In genomic region chr3:90323119-90323518, GRCm38 (mm10) we compare ENCODE assay signal across 9 mouse cellular contexts. TPM values are rescaled to one million over a fixed set of nuclear protein-coding genes. Genes with fewer than 3 reads are reported as not detected.
DNase-seq lines count a peak whose midpoint lies in the region; ATAC-seq and TF ChIP-seq lines count a peak whose summit lies in the region.
"Had no signal": no experiment of that assay in that cellular context is flagged by ENCODE, and none has a peak within 500 bp of the region (broad histone marks: within the 10 kb centered on the region; RNA-seq: fewer than 3 reads in every experiment).

No protein-coding gene starts in this region.

- H3K27me3 ChIP-seq in hindbrain, embryonic 11.5 days (ENCODE audit: control insufficient read depth, insufficient read depth, low read length), result no peaks in the 10 kb centered on the region
- H3K27me3 ChIP-seq in hindbrain, embryonic 10.5 days (ENCODE audit: insufficient read depth, poor library complexity, severe bottlenecking), result no peaks in the 10 kb centered on the region
- no peaks in the 10 kb centered on the region for H3K27me3 ChIP-seq in embryonic facial prominence, embryonic 12.5 days
- H3K27me3 ChIP-seq in heart, adult 2 months (ENCODE audit: control insufficient read depth, insufficient read depth, low read length), result no peaks in the 10 kb centered on the region
- H3K27me3 ChIP-seq in midbrain, postnatal 0 days (ENCODE audit: insufficient read depth, low read length), result no peaks in the 10 kb centered on the region
- H3K27me3 ChIP-seq in stomach, embryonic 14.5 days (ENCODE audit: control insufficient read depth, insufficient read depth, low read length), result no peaks in the 10 kb centered on the region
- H3K27me3 ChIP-seq: CH12.LX had no signal

- no peak for TF ChIP-seq POLR2A in heart, adult 2 months (IDR thresholded peaks at IDR 0.05; ENCODE audit: insufficient read depth, low read depth, low read length)

- 52% methylated on average over 5 of the region's 5 CpGs for WGBS in hindbrain, embryonic 11.5 days
- whole genome bisulfite sequencing in hindbrain, embryonic 10.5 days, result 80% methylated on average over 5 of the region's 5 CpGs
- 33% methylated on average over 5 of the region's 5 CpGs for WGBS in embryonic facial prominence, embryonic 12.5 days
- 6% methylated on average over 5 of the region's 5 CpGs for WGBS in heart, adult 2 months
- 8% methylated on average over 5 of the region's 5 CpGs for WGBS in midbrain, postnatal 0 days
- 3% methylated on average over 5 of the region's 5 CpGs for WGBS in stomach, embryonic 14.5 days

- no peak overlapping the region for H3K4me2 ChIP-seq in hindbrain, embryonic 11.5 days (replicated peaks; ENCODE audit: low read depth, low read length)
- no peak overlapping the region for H3K4me2 ChIP-seq in embryonic facial prominence, embryonic 12.5 days (replicated peaks)
- H3K4me2 ChIP-seq in midbrain, postnatal 0 days (ENCODE audit: low read depth, low read length, poor library complexity, severe bottlenecking), result peak overlapping the region; percentile 38
- peak overlapping the region; percentile 3; the same call in 1 of the 2 replicates for H3K4me2 ChIP-seq in stomach, embryonic 14.5 days (replicated peaks; ENCODE audit: low read depth, low read length)

- H3K9ac ChIP-seq in hindbrain, embryonic 11.5 days (ENCODE audit: low read depth, low read length), result no peak overlapping the region
- H3K9ac ChIP-seq in embryonic facial prominence, embryonic 12.5 days, result no peak overlapping the region
- H3K9ac ChIP-seq in heart, adult 2 months (ENCODE audit: low read depth, low read length), result no peak overlapping the region
- peak overlapping the region; percentile 42; the same call in 1 of the 2 replicates for H3K9ac ChIP-seq in midbrain, postnatal 0 days (replicated peaks; ENCODE audit: low read length, poor library complexity, severe bottlenecking)
- H3K9ac ChIP-seq in stomach, embryonic 14.5 days (replicated peaks; ENCODE audit: low read depth, low read length), result no peak overlapping the region

- TF ChIP-seq EP300 in heart, adult 2 months (IDR thresholded peaks at IDR 0.05; ENCODE audit: insufficient read depth, low read depth, low read length), result no peak

- no peaks in the 10 kb centered on the region for H3K36me3 ChIP-seq in hindbrain, embryonic 11.5 days (ENCODE audit: control insufficient read depth, insufficient read depth, low read length)
- peaks cover 7% of the 10 kb centered on the region; the same call in 1 of the 2 replicates for H3K36me3 ChIP-seq in hindbrain, embryonic 10.5 days
- no peaks in the 10 kb centered on the region for H3K36me3 ChIP-seq in embryonic facial prominence, embryonic 12.5 days
- peaks cover 12% of the 10 kb centered on the region for H3K36me3 ChIP-seq in heart, adult 2 months (ENCODE audit: control insufficient read depth, insufficient read depth, low read length)
- H3K36me3 ChIP-seq in midbrain, postnatal 0 days (ENCODE audit: insufficient read depth, low read length), result no peaks in the 10 kb centered on the region
- no peaks in the 10 kb centered on the region for H3K36me3 ChIP-seq in stomach, embryonic 14.5 days (ENCODE audit: control insufficient read depth, insufficient read depth, low read length)

- H3K79me2 ChIP-seq in heart, adult 2 months (replicated peaks; ENCODE audit: control insufficient read depth, insufficient read depth, low read length), result peaks cover 7% of the 10 kb centered on the region

- no peaks in the 10 kb centered on the region for H3K9me3 ChIP-seq in hindbrain, embryonic 11.5 days (ENCODE audit: control insufficient read depth, low read length)
- H3K9me3 ChIP-seq in hindbrain, embryonic 10.5 days, result no peaks in the 10 kb centered on the region
- H3K9me3 ChIP-seq in embryonic facial prominence, embryonic 12.5 days, result no peaks in the 10 kb centered on the region
- no peaks in the 10 kb centered on the region for H3K9me3 ChIP-seq in midbrain, postnatal 0 days (ENCODE audit: low read length)
- no peaks in the 10 kb centered on the region for H3K9me3 ChIP-seq in stomach, embryonic 14.5 days (ENCODE audit: control insufficient read depth, low read depth, low read length)

- DNase-seq in hindbrain, embryonic 11.5 days (ENCODE audit: low spot score), result peak; percentile 72
- DNase-seq in hindbrain, embryonic 10.5 days (ENCODE audit: low spot score), result no peak
- DNase-seq in heart, adult 2 months, result peak; percentile 71 to 73
- DNase-seq in kidney, adult 8-10 months, result peak; percentile 48 to 51
- DNase-seq in left cerebral cortex, postnatal 36 days (ENCODE audit: low spot score in 2 of 2), result peak; percentile 51 to 65
- DNase-seq in midbrain, postnatal 0 days (ENCODE audit: low spot score), result peak; percentile 94

- H3K4me3 ChIP-seq in hindbrain, embryonic 11.5 days (ENCODE audit: low read depth, low read length), result no peak overlapping the region
- H3K4me3 ChIP-seq in hindbrain, embryonic 10.5 days, result no peak overlapping the region
- H3K4me3 ChIP-seq in embryonic facial prominence, embryonic 12.5 days, result no peak overlapping the region
- no peak overlapping the region for H3K4me3 ChIP-seq in heart, adult 2 months
- no peak overlapping the region for H3K4me3 ChIP-seq in midbrain, postnatal 0 days (ENCODE audit: low read depth, low read length)
- no peak overlapping the region for H3K4me3 ChIP-seq in stomach, embryonic 14.5 days (ENCODE audit: low read depth, low read length)

- intact Hi-C loops in heart, adult 2 months (cut with DNase I), result no loop called here
- intact Hi-C loops in left cerebral cortex, postnatal 36 days (cut with DNase I), result no loop called here

- no peak for TF ChIP-seq CTCF in heart, adult 2 months (IDR thresholded peaks at IDR 0.05)
- TF ChIP-seq CTCF in midbrain, postnatal 0 days (IDR thresholded peaks at IDR 0.05), result no peak

- H3K4me1 ChIP-seq in hindbrain, embryonic 11.5 days (replicated peaks; ENCODE audit: control insufficient read depth, insufficient read depth, low read length), result no peaks in the 10 kb centered on the region
- H3K4me1 ChIP-seq in hindbrain, embryonic 10.5 days (replicated peaks), result no peaks in the 10 kb centered on the region
- H3K4me1 ChIP-seq in embryonic facial prominence, embryonic 12.5 days, result peaks cover 17% of the 10 kb centered on the region
- H3K4me1 ChIP-seq in heart, adult 2 months (ENCODE audit: control insufficient read depth, insufficient read depth, low read length), result peaks cover 5% of the 10 kb centered on the region
- no peaks in the 10 kb centered on the region for H3K4me1 ChIP-seq in midbrain, postnatal 0 days (ENCODE audit: insufficient read depth, low read length)
- peaks cover 23% of the 10 kb centered on the region; the same call in 1 of the 2 replicates for H3K4me1 ChIP-seq in stomach, embryonic 14.5 days (ENCODE audit: control insufficient read depth, insufficient read depth, low read length)

- no peak overlapping the region for H3K27ac ChIP-seq in hindbrain, embryonic 11.5 days (ENCODE audit: low read depth, low read length)
- no peak overlapping the region for H3K27ac ChIP-seq in hindbrain, embryonic 10.5 days
- peak overlapping the region; percentile 65 for H3K27ac ChIP-seq in embryonic facial prominence, embryonic 12.5 days
- H3K27ac ChIP-seq in heart, adult 2 months, result no peak overlapping the region
- peak overlapping the region; percentile 77 for H3K27ac ChIP-seq in midbrain, postnatal 0 days (ENCODE audit: low read depth, low read length)
- H3K27ac ChIP-seq in stomach, embryonic 14.5 days (ENCODE audit: low read length), result peak overlapping the region; percentile 44

- peak; percentile 64; the same call in 1 of the 2 replicates for ATAC-seq in hindbrain, embryonic 11.5 days (ENCODE audit: low FRiP score)
- ATAC-seq in embryonic facial prominence, embryonic 12.5 days (ENCODE audit: insufficient number of reproducible peaks, insufficient read depth, low FRiP score, low TSS enrichment), result peak; percentile 86
- peak; percentile 77 for ATAC-seq in midbrain, postnatal 0 days (ENCODE audit: low FRiP score)
- peak; percentile 87 for ATAC-seq in stomach, embryonic 14.5 days (ENCODE audit: insufficient number of reproducible peaks, insufficient read depth, low FRiP score, low read depth)

RNA-seq across cellular contexts. Expression of gene Gatad2b, which starts 30.1 kb away (rescaled TPM):
- 13.6 and 26.0 TPM in 2 replicates for polyA plus RNA-seq in hindbrain, embryonic 11.5 days (2014; fragmentation: Nextera tagmentation; extraction: Ambion mirVana)
- 15.3 and 17.9 TPM in 2 replicates for polyA plus RNA-seq in hindbrain, embryonic 10.5 days (2016; fragmentation: Nextera tagmentation; extraction: Ambion mirVana)
- 16.6 and 18.2 TPM in 2 replicates for polyA plus RNA-seq in embryonic facial prominence, embryonic 12.5 days (2016; fragmentation: Nextera tagmentation; extraction: Ambion mirVana)
- 10 to 100 TPM; 40.0 to 45.3 TPM for total RNA-seq in heart, adult 2 months (2021)
- 17.7 and 21.0 TPM in 2 replicates for polyA plus RNA-seq in heart, adult 2 months (2012; rRNA removed)
- total RNA-seq in left cerebral cortex, postnatal 36 days (2021), result 10 to 100 TPM; 85.1 to 97.8 TPM
- total RNA-seq in midbrain, postnatal 0 days (2014; rRNA removed), result 27.3 and 29.8 TPM in 2 replicates
- polyA plus RNA-seq in midbrain, postnatal 0 days (2015; fragmentation: Nextera tagmentation; extraction: Ambion mirVana), result 10.2 and 12.9 TPM in 2 replicates
- polyA plus RNA-seq in stomach, embryonic 14.5 days (2014; fragmentation: Nextera tagmentation; extraction: Ambion mirVana), result 22.3 and 28.7 TPM in 2 replicates

RNA-seq across cellular contexts. Expression of gene Dennd4b, which starts 58.1 kb away (rescaled TPM):
- 3.8 and 4.5 TPM in 2 replicates for polyA plus RNA-seq in hindbrain, embryonic 11.5 days (2014; fragmentation: Nextera tagmentation; extraction: Ambion mirVana)
- 5.7 and 7.1 TPM in 2 replicates for polyA plus RNA-seq in hindbrain, embryonic 10.5 days (2016; fragmentation: Nextera tagmentation; extraction: Ambion mirVana)
- 5.7 and 8.0 TPM in 2 replicates for polyA plus RNA-seq in embryonic facial prominence, embryonic 12.5 days (2016; fragmentation: Nextera tagmentation; extraction: Ambion mirVana)
- 10 to 100 TPM; 35.7 to 36.5 TPM for total RNA-seq in heart, adult 2 months (2021)
- polyA plus RNA-seq in heart, adult 2 months (2012; rRNA removed), result 45.6 and 45.9 TPM in 2 replicates
- 10 to 100 TPM; 34.8 to 39.8 TPM for total RNA-seq in left cerebral cortex, postnatal 36 days (2021)
- total RNA-seq in midbrain, postnatal 0 days (2014; rRNA removed), result 34.6 and 46.8 TPM in 2 replicates
- 6.9 and 7.7 TPM in 2 replicates for polyA plus RNA-seq in midbrain, postnatal 0 days (2015; fragmentation: Nextera tagmentation; extraction: Ambion mirVana)
- polyA plus RNA-seq in stomach, embryonic 14.5 days (2014; fragmentation: Nextera tagmentation; extraction: Ambion mirVana), result 3.0 and 3.6 TPM in 2 replicates

Comparison
In these comparisons a context has a peak if more than half of its experiments do, and no peak if none do; other contexts are left out.
1. H3K27ac ChIP-seq: peak in embryonic facial prominence, embryonic 12.5 days (single experiment), midbrain, postnatal 0 days (single experiment) and stomach, embryonic 14.5 days (single experiment); none in hindbrain, embryonic 11.5 days (single experiment), hindbrain, embryonic 10.5 days (single experiment) and heart, adult 2 months (single experiment).
2. H3K4me2 ChIP-seq: peak in midbrain, postnatal 0 days (single experiment) and stomach, embryonic 14.5 days (single experiment); none in hindbrain, embryonic 11.5 days (single experiment) and embryonic facial prominence, embryonic 12.5 days (single experiment).
3. Peak in every context shown above with its lines, with median percentiles within 50 percentile points of each other: ATAC-seq.